ENCODE assay signal across 23 mouse cellular contexts in genomic region chr8:44997321-44997720, GRCm38 (mm10).
DNase-seq lines count a peak whose midpoint lies in the region; ATAC-seq and TF ChIP-seq lines count a peak whose summit lies in the region.
"Had no signal": no experiment of that assay in that cellular context is flagged by ENCODE, and none has a peak within 500 bp of the region (broad histone marks: within the 10 kb centered on the region; RNA-seq: fewer than 3 reads in every experiment).

No protein-coding gene starts in this region.

- no peak overlapping the region for H3K9ac ChIP-seq in heart, embryonic 12.5 days
- no peak overlapping the region for H3K9ac ChIP-seq in lung, postnatal 0 days (replicated peaks; ENCODE audit: low read depth)
- H3K9ac ChIP-seq: embryonic facial prominence, embryonic 13.5 days; forebrain, embryonic 13.5 days; hindbrain, embryonic 13.5 days; liver, embryonic 15.5 days had no signal

- 61% methylated on average over 3 of the region's 3 CpGs for WGBS in heart, embryonic 12.5 days
- WGBS in lung, postnatal 0 days = 84% methylated on average over 3 of the region's 3 CpGs

- DNase-seq in cerebellum, adult 11-12 months = peak; percentile 0
- no peak for DNase-seq in cerebellum, adult 8-10 months
- DNase-seq in heart, adult 8-10 months (ENCODE audit: low spot score) = no peak
- DNase-seq in lung, postnatal 0 days (ENCODE audit: low spot score) = no peak
- no peak for DNase-seq in lung, adult 18-20 months
- no peak for DNase-seq in spleen, adult 12 weeks (ENCODE audit: low spot score)
- DNase-seq: cerebellum, adult 18-20 months; cerebellum, postnatal 25 days; gastrocnemius, adult 2 months; kidney, adult 18-20 months; kidney, postnatal 10 days; liver; thymus, adult 2 months had no signal

- H3K27ac ChIP-seq in heart, embryonic 12.5 days (ENCODE audit: poor library complexity, severe bottlenecking) = 0 out of 2 replicates have a peak overlapping the region, but pooled peaks have one; percentile 31
- H3K27ac ChIP-seq in lung, postnatal 0 days (ENCODE audit: low read length) = 0 out of 2 replicates have a peak overlapping the region, but pooled peaks have one; percentile 23
- H3K27ac ChIP-seq: embryonic facial prominence, embryonic 13.5 days; forebrain, embryonic 13.5 days; left cerebral cortex, adult 2 months; liver, embryonic 15.5 days; macrophage; stomach, postnatal 0 days had no signal

- no peaks in the 10 kb centered on the region for H3K9me3 ChIP-seq in heart, embryonic 12.5 days (replicated peaks)
- H3K9me3 ChIP-seq in lung, postnatal 0 days (ENCODE audit: low read length) = no peaks in the 10 kb centered on the region
- H3K9me3 ChIP-seq: embryonic facial prominence, embryonic 13.5 days; forebrain, embryonic 13.5 days; hindbrain, embryonic 13.5 days; liver, embryonic 15.5 days had no signal

- H3K27me3 ChIP-seq in heart, embryonic 12.5 days (replicated peaks) = no peaks in the 10 kb centered on the region
- H3K27me3 ChIP-seq in lung, postnatal 0 days (replicated peaks; ENCODE audit: insufficient read depth, low read length) = no peaks in the 10 kb centered on the region
- H3K27me3 ChIP-seq: embryonic facial prominence, embryonic 13.5 days; forebrain, embryonic 13.5 days; hindbrain, embryonic 13.5 days had no signal

- TF ChIP-seq EP300 in lung, postnatal 0 days (IDR thresholded peaks at IDR 0.05) = no peak

- no peak overlapping the region for H3K4me3 ChIP-seq in heart, embryonic 12.5 days
- H3K4me3 ChIP-seq in lung, postnatal 0 days (ENCODE audit: low read depth, low read length) = no peak overlapping the region
- H3K4me3 ChIP-seq: embryonic facial prominence, embryonic 13.5 days; forebrain, embryonic 13.5 days; hindbrain, embryonic 13.5 days; left cerebral cortex, adult 2 months; liver, embryonic 15.5 days had no signal

- no peak for TF ChIP-seq CTCF in lung, postnatal 0 days (IDR thresholded peaks at IDR 0.05)

- peaks cover 72% of the 10 kb centered on the region for H3K4me1 ChIP-seq in heart, embryonic 12.5 days (replicated peaks)
- H3K4me1 ChIP-seq in lung, postnatal 0 days (ENCODE audit: insufficient read depth, low read depth, low read length) = peaks cover 14% of the 10 kb centered on the region; the same call in 1 of the 2 replicates
- H3K4me1 ChIP-seq: liver, embryonic 15.5 days had no signal

- no peak for ATAC-seq in heart, embryonic 12.5 days (ENCODE audit: insufficient number of reproducible peaks, low FRiP score)
- no peak for ATAC-seq in lung, postnatal 0 days
- ATAC-seq: CD4-positive, CD25-positive, alpha-beta regulatory T cell, adult 4 months; forebrain, embryonic 13.5 days; inflammation-experienced regulatory T-cells, adult 6 months had no signal

- no peak overlapping the region for H3K4me2 ChIP-seq in heart, embryonic 12.5 days
- H3K4me2 ChIP-seq in lung, postnatal 0 days (replicated peaks; ENCODE audit: low read depth, low read length) = no peak overlapping the region
- H3K4me2 ChIP-seq: hindbrain, embryonic 13.5 days; liver, embryonic 15.5 days had no signal

- no peaks in the 10 kb centered on the region for H3K36me3 ChIP-seq in heart, embryonic 12.5 days
- no peaks in the 10 kb centered on the region for H3K36me3 ChIP-seq in lung, postnatal 0 days (ENCODE audit: insufficient read depth, low read length)
- H3K36me3 ChIP-seq: embryonic facial prominence, embryonic 13.5 days; hindbrain, embryonic 13.5 days; liver, embryonic 15.5 days had no signal
